Mouse (Mus musculus) ES-E14 (cell line): Measurements from ENCODE around the gene Mcpt4. TPM values are rescaled to one million over a fixed set of nuclear protein-coding genes. Genes with fewer than 3 reads are reported as not detected.

Experiments
- DNase-seq: peaks from one replicate; pipeline ENCODE4 v3.0.0-alpha.2; 2013; ENCODE audit warnings: low read depth, low spot score
- H3K27ac ChIP-seq: 2 replicates; pipeline ENCODE4 v1.5.1; 2012; ENCODE audit warnings: low read depth, mild to moderate bottlenecking, low read length, moderate library complexity, mixed read lengths; ENCODE audit not compliant: poor library complexity, insufficient read depth, severe bottlenecking
- H3K36me3 ChIP-seq: 2 replicates; pipeline ENCODE4 v1.6.1; 2012; ENCODE audit warnings: mild to moderate bottlenecking, low read length, moderate library complexity, mixed read lengths; ENCODE audit not compliant: control insufficient read depth, poor library complexity, insufficient read depth, severe bottlenecking
- H3K4me1 ChIP-seq, 2 experiments: fragments of 150-350 bp in 1 of 2; sonication (generic) in 1 of 2; 2 replicates each; pipeline ENCODE4 v1.6.1; 2012; ENCODE audit warnings: low read length in 2 of 2, mild to moderate bottlenecking in 1 of 2, mixed read lengths in 1 of 2; ENCODE audit not compliant: control insufficient read depth in 2 of 2, insufficient read depth in 2 of 2, poor library complexity in 1 of 2
- H3K4me3 ChIP-seq, 2 experiments: fragments of 150-350 bp in 1 of 2; sonication (generic) in 1 of 2; 2 replicates each; pipeline ENCODE4 v1.5.1; 2012; ENCODE audit warnings: low read length in 2 of 2, low read depth in 1 of 2, mild to moderate bottlenecking in 1 of 2, mixed read lengths in 1 of 2; ENCODE audit not compliant: insufficient read depth in 1 of 2, poor library complexity in 1 of 2, severe bottlenecking in 1 of 2
- H3K9ac ChIP-seq: 2 replicates; pipeline ENCODE4 v1.6.1; 2012; ENCODE audit warnings: low read depth, mild to moderate bottlenecking, low read length, mixed read lengths; ENCODE audit not compliant: poor library complexity, insufficient read depth, severe bottlenecking
- H3K9me3 ChIP-seq: fragments of 150-350 bp; sonication (generic); 2 replicates; pipeline ENCODE4 v1.6.1; 2012; ENCODE audit warnings: low read depth, mild to moderate bottlenecking, low read length; ENCODE audit not compliant: control insufficient read depth, insufficient read depth
- CHD2 ChIP-seq: IDR thresholded peaks from 2 replicates; pipeline ENCODE4 v1.6.1; 2014; ENCODE audit warnings: mild to moderate bottlenecking, low read depth, low read length, inconsistent platforms
- HCFC1 ChIP-seq: IDR thresholded peaks from 2 replicates; pipeline ENCODE4 v1.6.1; 2012; ENCODE audit warnings: low read length, inconsistent platforms, borderline replicate concordance; ENCODE audit not compliant: insufficient read depth
- MAFK ChIP-seq: IDR thresholded peaks from 2 replicates; pipeline ENCODE4 v1.6.1; 2014; ENCODE audit warnings: mild to moderate bottlenecking, low read depth, low read length, inconsistent platforms; ENCODE audit not compliant: insufficient read depth
- ZC3H11A ChIP-seq: IDR thresholded peaks from 2 replicates; pipeline ENCODE4 v1.6.1; 2012; ENCODE audit warnings: low read depth, mild to moderate bottlenecking, inconsistent platforms, low read length, borderline replicate concordance
- ZNF384 ChIP-seq: IDR thresholded peaks from 2 replicates; pipeline ENCODE4 v1.6.1; 2012; ENCODE audit warnings: low read depth, low read length, inconsistent platforms
- in situ Hi-C, 2 experiments: fragments of 600-800 bp; cut with MboI; formaldehyde crosslinking; loops; one replicate each; pipeline ENCODE4 v1.15.1; 2025; ENCODE audit warnings: low sequenced_read_pairs in 2 of 2, inconsistent platforms in 1 of 2; ENCODE audit not compliant: unreplicated experiment in 2 of 2
- total RNA-seq: library from RNA; depleted of rRNA; stranded (reverse); fragments of 300-350 nt; gene quantifications from 2 replicates; pipeline ENCODE4 v1.2.3, GENCODE M21; 2012

Gene Mcpt4
- total RNA-seq, 1 experiment = not detected

- no peak overlapping the region for H3K9ac ChIP-seq
- H3K36me3 ChIP-seq = no peaks in the 10 kb centered on the region
- no peak overlapping the region for H3K27ac ChIP-seq
- no peaks in the 10 kb centered on the region for H3K4me1 ChIP-seq
- DNase-seq = peak; percentile 33
- H3K9me3 ChIP-seq = no peaks in the 10 kb centered on the region
- TF ChIP-seq ZC3H11A = peak; percentile 55; the same call in 1 of the 2 replicates
- TF ChIP-seq HCFC1 = no peak
- TF ChIP-seq MAFK = no peak
- peak; percentile 47; the same call in 1 of the 2 replicates for TF ChIP-seq ZNF384
- in situ Hi-C loops = no loop called here
- no peak overlapping the region for H3K4me3 ChIP-seq
Measured at GRCm38 (mm10) chr14:56098940-56099339, 36.8 kb upstream of the Mcpt4 start.

GRCm38 (mm10) chr14:56097597-56097996 lies 35.5 kb upstream of the Mcpt4 start:
- in situ Hi-C loops = no loop called here
- no peak for DNase-seq
- Histone ChIP-seq H3K4me1 (no peaks in the 10 kb centered on the region), H3K36me3 (no peaks in the 10 kb centered on the region), H3K9me3 (no peaks in the 10 kb centered on the region), H3K9ac (no peak overlapping the region), H3K27ac (no peak overlapping the region), H3K4me3 (no peak overlapping the region)
- TF ChIP-seq ZNF384 (no peak), CHD2 (no peak), ZC3H11A (no peak), HCFC1 (no peak), MAFK (no peak)

- in situ Hi-C loops = no loop called here
- DNase-seq = no peak
- TF ChIP-seq ZNF384 = no peak
- no peak for TF ChIP-seq HCFC1
- TF ChIP-seq MAFK = no peak
- TF ChIP-seq CHD2 = no peak
- no peak for TF ChIP-seq ZC3H11A
- Histone ChIP-seq H3K9me3 (no peaks in the 10 kb centered on the region), H3K36me3 (no peaks in the 10 kb centered on the region), H3K9ac (no peak overlapping the region), H3K4me3 (no peak overlapping the region), H3K4me1 (no peaks in the 10 kb centered on the region), H3K27ac (no peak overlapping the region)
Measured at GRCm38 (mm10) chr14:56093353-56093752, 31.2 kb upstream of the Mcpt4 start.

- DNase-seq = no peak
- in situ Hi-C loops = no loop called here
- no peak overlapping the region for H3K4me3 ChIP-seq
- TF ChIP-seq MAFK (no peak), ZC3H11A (no peak), CHD2 (no peak), ZNF384 (no peak), HCFC1 (no peak)
- H3K27ac ChIP-seq = no peak overlapping the region
- H3K9ac ChIP-seq = no peak overlapping the region
- H3K9me3 ChIP-seq = no peaks in the 10 kb centered on the region
- no peaks in the 10 kb centered on the region for H3K4me1 ChIP-seq
- H3K36me3 ChIP-seq = no peaks in the 10 kb centered on the region
Measured at GRCm38 (mm10) chr14:56086711-56087110, 24.6 kb upstream of the Mcpt4 start.

GRCm38 (mm10) chr14:56085167-56085566 lies 23.1 kb upstream of the Mcpt4 start, which contains the start of gene Mcpt8:
TSS of gene Mcpt8 (minus strand) at chr14:56085273.
- TF ChIP-seq ZNF384 (no peak), MAFK (no peak), CHD2 (no peak), ZC3H11A (no peak), HCFC1 (no peak)
- Histone ChIP-seq H3K27ac (no peak within 1 kb of the TSS), H3K36me3 (no peaks in the 10 kb centered on the region), H3K9ac (no peak within 1 kb of the TSS), H3K4me3 (no peak within 1 kb of the TSS), H3K4me1 (no peaks in the 10 kb centered on the region), H3K9me3 (no peaks in the 10 kb centered on the region)
- in situ Hi-C loops = no loop called here
- DNase-seq = no peak
